Mouse (Mus musculus): ENCODE results near the gene Podn.

Podn gene

DNA sequence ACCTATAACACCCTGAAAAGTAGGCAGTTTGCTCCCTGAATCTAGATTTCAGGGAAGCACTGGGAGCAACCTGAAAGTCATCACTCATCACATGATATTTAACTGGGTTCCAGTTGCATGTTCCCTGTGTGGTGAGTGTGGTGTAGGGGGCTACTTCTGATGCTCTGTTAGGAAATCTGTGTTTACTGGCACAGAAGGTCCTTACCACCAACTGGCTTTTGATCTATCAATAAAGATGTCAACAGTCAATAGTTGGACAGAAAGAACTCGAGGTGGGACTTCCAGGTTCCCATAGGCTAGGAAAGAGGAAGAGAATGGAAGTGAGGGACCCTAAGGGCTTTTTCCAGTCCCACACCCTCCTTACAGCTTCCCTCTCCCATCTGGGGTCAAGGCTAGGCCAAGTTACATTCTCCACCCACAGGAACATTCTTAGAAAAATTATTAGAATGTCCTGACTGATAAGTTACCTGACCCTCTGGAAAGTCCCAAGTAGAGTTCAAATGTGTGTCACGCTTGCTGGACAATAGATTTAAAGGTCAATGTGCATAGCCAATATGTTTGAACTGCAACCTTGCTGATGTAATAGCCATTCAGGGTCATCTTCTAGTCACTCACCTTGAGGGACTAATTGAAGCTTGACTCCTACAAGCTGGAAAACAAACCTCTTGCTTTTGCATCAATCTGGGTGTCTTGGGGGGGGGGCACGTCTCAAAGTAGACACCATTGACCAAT is 18.9 kb downstream of the Podn start:
- DNase-seq (ENCODE audit: low spot score): no peak

DNA sequence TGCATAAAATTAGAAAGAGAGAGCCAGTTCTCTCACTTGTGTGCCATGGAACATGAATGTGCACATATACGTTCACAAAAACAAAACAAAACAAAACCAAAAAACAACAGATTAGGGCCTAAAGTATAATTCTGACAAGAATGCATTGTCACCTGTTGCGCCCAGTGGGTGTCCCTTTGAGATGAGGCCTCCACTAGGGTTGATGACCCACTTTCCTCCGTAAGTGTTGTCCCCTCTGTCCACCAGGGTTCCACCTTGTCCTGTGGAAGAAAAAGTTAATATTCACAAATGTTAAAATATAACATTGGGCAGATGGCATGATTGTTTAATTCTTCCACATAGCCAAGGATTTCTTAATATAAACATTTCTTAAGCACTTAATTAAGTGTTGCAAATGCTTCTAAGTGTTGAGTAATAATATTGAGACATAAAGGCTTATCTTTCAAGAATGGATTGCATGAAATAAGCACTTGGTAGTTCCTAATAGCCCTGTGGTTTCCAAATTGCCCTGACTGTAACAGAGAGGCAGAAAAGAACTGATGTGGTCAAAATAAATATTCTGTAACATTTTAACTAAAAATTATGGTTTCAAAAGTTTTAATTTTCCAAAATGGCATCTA is 21.9 kb downstream of the Podn start:
- DNase-seq (ENCODE audit: low spot score): no peak

DNA sequence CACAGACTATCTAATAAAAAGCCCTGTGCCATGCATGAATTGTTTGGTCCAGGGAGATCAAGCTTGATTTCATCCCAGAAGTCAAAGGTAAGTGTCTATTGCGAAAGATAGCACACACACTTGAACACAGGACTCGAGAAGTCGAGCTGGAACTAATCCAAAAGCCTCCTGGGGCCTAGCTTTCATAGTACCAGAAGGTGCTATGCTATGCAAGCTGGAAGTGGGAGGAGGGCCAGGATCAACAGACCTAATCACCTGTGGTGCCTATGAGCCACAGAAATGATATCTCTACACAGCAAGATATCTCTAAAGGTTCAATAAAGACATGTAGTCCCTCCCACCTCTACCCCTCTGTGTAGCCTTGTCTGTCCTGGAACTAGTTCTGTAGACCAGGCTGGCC is 24.2 kb downstream of the Podn start:
- no peak for DNase-seq (ENCODE audit: low spot score)

DNA sequence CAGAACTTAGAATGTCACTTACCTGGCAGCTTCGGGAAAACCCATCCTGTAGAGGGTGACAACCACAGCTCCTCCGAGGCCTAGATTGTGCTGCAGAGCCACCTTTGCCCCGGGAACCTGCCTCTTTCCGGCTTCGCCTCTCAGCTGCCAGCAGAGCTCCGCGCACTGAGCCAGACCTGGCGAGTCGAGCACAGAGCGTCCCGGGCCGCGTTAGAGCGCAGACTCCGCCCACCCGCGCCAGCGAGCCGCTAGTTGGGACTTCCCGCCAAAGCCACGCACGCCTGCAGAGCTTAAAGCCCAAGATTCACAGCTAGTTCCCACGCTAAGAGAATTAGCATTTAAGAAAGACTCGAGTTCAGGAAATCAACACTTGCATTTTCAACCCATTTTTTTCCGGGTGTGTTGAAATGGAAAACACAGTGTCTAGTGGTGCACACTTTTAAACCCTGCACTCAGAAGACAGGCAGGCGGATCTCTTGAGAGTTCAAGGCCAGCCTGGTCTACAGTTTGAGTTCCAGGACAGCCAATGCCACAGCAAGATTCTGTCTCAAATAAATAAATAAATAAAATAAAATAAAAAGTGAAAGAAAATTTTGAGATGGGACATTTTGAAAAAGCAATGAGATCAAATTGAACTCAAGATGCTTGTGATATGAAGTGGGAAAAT is 24.9 kb downstream of the Podn start:
- peak; percentile 91 for DNase-seq (ENCODE audit: low spot score)

DNA sequence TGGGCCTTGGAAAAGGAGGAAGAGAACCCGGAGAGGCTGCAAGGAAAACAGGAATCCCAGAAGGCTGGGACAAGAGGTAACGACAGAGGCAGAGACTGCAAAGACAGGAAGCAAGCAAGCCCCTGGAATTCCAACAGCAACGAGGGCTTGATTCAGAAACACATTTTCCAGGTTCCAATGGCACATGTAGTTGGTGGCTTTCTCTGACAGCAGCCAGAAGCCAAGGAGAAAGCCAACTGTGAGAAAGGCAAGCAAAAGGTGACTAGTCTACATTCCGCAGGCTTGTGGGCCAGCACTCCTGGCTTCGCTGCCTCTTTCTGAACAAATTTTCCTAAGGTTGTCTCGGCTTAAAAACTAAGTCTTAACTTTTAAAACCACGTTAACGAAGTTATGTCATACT is 25.5 kb downstream of the Podn start:
- no peak for DNase-seq (ENCODE audit: low spot score)

DNA sequence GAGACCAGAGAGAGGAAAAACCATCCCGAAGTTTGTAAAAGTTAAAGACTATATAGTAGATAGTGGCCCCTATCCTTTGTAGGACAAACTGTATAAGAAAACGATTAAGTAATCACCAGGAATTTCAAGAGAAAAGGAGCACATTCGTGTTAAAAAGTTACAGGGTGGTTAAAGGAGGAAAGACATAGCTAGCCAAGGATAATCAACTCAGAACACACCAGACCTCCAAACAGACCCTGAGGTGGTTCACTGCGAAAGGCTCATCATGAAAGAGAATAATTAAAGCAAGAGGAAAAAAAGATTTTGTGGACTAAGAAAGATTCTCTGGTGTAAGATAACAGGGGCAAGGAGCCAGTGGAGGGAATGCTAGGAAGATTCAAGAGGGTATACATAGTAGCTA is 26.0 kb downstream of the Podn start:
- no peak for DNase-seq (ENCODE audit: low spot score)

DNA sequence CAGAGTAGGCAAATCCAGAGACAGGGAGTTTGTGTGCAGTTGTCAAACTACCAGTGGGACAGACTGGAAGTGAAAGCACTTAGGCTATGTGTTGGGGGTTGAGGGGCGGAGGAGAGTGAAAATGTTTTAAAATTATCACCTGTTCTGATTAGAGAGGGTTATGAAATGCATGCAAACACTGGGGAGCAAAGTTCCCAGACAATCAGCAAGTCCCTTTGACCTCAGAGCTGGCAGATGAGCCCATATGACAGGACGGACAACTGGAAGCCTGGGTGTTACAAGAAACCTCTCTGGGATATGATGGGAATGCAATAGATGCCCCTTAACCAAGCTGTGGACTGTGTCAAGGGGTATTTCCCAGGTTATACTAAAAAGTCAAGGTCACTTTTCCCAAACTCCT is 28.2 kb downstream of the Podn start:
- DNase-seq (ENCODE audit: low spot score): no peak

DNA sequence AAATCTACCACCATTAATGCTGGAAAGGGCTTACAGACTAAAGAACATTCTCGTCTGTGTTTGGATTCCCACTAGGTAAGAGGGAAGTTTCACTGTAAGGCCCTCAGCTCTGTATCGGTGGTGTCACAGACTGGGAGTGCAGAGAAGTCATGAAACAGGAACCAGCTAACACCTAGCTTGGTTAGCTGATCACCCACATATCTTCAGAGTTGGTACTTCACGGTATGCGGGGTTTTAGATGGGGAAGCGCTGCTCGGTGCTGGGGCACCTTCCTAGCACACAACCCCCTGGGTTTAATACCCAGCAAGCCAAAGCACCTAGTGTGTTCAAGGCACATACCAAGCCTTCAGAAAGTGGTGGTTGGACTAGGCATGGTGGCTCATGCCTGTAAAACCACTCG is 29.0 kb downstream of the Podn start:
- no peak for DNase-seq (ENCODE audit: low spot score)

DNA sequence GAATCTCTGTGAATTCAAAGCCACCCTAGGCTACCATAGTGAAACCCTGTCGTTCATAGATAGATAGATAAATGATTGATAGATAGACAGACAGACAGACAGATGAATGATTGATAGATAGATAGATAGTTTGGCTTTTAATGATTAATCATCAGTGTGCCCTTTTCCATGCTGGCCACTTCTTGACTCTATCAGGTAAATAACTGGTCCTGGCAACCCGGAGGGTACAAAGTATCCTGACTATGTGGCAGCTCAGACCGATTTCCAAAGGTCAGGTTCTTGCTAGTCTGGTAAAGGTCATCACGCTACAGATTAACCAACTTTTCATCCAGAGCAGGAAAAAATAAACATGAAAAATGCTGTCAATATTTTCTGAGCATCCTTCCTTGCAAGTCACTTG is 29.7 kb downstream of the Podn start:
- DNase-seq (ENCODE audit: low spot score): no peak

DNA sequence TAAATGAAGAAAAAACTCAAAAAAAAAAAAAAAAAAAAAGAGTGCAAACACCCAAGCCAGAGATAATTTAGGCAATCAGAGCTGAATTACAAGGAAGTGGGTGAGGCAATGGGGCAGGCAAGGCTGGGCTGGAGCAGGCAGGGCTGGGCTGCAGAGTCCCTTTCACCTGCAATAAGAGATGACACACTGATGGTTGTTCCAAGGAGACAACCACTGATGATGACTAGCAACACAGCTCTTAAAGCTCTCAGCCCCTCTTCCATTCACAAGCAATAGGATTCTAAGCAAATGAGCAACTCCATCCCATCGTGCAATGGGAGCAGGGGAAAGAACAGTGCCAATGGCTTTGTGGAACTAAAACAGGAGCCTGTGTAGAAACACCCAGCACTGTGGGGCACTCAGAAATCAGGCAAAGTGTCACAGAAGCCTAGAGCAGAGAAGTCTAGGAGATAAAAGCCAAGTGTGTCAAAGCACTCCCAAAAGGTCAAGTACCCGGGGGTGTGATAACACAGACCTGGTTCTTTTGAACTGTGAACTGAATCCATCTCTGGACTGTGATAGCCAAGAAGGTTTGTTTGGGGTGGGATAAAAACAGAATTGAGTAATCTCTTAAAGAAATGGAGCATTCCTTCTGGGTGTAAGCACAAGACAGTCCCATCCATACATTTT is 30.9 kb downstream of the Podn start:
- no peak for DNase-seq (ENCODE audit: low spot score)

DNA sequence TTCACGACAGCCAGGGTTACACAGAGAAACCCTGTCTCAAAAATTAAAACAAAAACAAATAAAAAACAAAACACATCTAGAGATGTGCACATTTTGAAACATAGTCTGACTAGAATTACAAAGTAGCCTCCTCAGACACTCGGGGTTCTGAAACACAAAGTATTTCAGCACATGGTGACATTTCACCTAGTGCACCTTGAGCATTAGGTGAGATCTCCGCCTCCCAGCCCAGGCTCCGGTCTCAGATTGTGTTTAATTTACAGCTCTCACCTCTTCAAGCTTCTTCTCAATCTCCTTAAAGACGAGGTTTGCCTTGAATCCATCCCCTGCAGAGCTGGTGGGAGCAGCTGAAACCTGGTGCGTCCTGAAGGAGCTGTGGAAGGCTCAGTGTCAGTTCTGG is 32.6 kb downstream of the Podn start:
- no peak for DNase-seq (ENCODE audit: low spot score)

DNA sequence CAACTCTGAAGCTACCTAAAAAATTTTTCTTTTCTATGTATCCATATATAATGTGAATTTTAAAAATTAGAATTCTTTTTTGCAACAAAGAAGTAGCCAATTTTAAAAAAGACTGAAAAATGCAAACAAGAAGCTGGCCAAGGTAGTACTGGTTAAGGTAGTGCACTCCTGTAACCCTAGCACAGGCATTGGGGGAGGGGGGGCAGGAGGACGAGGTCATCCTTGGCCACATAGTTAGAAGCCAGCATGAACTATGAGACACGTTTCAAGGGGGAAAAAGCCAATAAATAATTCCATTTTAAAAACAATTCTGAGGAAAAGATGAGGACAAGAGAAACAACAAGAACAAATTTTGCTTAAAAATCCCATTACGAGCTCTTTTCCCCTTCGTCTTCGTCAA is 33.7 kb downstream of the Podn start:
- no peak for DNase-seq (ENCODE audit: low spot score)

DNA sequence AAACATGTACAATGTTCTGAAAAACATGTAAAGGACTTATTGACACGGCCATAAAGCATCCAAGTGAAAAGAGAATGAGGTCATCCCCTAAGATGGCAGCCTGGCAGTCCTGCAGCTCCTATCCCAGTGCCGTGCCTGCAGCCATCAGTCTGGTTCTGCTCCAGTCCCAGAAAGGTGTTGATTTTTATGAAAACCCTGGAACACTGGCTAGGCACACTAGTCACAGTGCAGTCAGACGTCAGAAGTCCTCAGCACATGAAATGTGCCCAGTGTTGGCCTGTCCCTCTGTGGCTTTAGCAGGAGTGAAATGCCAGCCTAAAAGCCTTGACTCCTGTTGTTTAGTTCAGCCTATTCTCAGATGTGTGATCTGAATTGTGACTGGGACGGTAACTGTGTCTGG is 35.5 kb downstream of the Podn start:
- no peak for DNase-seq (ENCODE audit: low spot score)

DNA sequence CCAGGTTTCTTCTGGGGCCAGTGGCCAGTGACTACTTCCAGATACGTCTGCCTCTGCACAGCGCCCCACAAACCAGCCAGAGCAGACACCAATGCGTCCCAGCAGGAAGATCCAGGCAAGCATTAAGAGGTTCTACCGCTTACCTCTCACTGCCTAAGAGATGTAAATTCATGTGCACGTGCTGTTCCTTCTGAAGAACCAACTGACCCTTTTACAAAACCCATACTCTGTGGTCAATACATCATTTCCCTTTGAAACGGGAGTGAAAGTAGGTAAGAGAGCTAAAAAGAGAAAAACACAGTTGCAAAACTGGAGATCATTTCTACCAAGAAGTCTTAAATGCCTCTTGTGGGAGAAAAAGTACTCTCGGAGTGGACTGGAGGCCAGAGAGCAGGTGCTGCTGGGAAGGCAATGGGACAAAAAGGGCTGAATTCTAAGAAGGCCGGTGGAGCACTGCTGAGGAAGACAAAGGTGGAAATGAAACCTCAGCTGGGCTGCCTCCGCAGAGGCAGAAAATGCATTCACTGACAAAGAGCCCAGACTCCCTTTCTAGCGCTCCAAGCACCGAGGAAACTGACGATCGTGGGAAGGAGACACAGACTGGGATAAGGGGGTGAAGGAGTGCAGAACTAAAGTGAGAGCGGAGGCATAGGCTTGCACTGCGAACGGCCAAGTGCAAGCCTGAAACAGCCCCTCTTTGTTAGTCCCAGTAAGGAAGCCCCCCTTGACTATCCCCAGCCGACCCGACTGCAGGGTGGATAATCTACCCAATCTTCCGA is 36.5 kb downstream of the Podn start:
- no peak for DNase-seq (ENCODE audit: low spot score)

DNA sequence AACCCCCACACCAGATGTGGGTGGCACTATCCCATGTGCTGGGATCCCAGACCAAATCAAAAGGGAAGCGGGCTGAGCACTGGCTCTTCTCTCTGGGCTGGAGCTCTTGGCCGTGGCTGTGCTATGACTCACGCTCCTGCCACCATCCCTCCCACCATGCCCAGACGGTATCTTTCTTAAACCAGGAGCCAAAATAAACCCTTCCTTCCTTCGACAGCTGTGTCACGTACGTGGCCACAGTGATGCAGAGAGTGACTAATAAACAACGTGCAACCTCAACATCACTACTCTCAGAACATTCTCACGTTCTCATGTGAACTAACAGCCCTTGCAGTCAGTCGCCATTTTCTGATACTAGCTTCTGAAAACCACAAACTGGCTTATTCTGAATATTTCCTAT is 38.1 kb downstream of the Podn start:
- DNase-seq (ENCODE audit: low spot score): no peak

DNA sequence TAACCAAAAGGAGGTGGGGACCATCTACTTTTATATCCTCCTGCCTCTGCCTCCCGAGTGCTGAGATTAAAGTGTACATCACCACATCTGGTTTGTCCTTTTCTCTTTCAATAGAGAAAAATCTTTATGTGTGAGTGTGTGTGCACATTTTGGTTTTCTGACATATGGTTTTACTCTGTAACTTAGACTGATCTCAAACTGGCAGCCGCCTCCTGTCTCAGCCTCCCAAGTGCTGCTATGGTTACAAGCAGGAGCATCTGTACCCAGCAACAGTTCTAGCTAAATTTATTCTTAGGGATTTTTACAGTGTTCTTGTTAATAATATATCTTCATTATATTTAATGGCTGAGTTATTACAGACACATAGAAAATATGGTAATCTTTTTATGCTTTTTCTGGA is 39.0 kb downstream of the Podn start:
- DNase-seq (ENCODE audit: low spot score): no peak

DNA sequence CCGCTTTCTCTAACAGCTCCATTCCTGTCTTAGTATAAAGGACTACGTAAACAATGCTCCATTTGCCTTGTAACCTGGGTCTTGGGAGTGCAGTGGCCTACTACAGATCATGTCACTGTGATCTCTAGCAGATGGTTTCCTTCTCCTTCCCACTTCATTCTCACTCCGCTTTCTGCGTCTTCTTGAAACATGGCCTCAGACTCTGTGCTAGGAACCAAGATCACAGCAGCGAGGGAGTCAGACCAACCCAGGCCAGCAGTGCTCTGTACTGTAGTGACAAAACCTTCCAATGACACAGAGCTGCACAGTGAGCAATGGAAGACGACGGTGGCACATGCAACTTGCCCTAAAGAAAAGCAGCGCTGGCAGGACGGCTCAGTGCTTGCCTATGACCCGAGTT is 40.4 kb downstream of the Podn start:
- DNase-seq (ENCODE audit: low spot score): no peak

DNA sequence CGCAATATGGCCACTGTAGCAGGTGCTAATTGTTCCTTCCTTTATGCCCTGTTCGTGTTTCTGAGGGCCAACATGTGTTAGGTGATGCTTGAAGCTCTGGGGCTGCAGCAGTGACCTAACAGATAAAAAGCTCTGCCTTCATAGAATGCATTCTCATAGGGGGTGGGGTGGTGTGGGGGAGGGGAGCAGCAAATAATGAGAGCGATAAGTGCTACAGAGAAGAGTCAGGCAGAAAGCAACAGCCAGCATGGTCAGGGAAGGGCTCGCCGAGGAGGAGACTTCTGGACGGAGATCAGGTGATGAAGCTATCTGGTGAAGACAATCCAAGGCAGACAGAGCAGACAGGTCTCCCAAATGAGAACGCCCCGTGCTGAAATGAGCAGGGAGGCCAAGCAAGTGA is 43.6 kb downstream of the Podn start:
- no peak for DNase-seq (ENCODE audit: low spot score)

DNA sequence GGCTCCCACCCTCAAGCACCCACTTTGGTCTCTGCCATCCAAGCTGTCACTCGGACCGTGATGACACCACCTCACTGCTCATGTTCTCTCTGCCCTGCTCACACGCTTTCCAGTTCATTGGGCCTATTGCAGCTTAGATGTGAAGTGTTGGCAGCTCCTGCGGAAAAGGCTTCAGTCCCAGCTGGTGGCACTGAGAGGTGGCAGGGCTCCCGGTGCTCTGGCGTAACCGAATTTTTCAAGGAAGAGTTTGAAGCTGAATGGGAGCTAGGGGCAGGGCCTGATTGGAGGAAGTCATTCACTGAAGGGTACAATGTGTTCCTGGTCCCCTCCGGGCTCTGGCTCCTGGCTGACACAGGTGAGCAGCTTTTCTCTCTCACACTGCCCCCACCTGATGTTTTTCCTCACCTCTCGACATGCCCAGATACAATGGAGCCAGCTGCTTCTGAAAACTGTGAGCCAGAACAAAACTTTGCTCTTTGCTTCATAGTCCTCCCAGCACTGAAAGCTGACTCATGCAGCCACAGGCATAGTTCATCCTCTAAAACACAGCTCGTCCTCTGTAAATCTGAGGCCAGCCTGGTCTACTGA is 44.5 kb downstream of the Podn start:
- DNase-seq (ENCODE audit: low spot score): no peak

DNA sequence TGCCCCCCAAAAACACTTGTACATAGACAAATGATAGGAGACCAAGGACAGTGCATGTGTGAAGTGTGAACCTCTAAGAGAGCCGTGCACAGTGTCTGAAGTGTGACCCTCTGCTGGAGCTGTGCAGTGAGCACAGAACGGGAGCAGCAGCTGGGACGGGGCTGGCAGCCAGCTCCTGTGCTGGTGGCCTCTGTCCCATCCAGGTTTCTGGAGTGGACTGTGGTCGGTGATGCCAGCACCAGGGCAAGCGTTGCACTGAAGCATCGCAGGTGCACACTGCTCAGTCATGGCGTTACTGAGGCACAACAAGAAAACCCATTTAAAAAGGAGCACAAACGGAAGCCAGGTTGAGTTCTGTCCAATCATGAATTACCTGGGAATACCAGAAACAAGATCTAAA is 50.1 kb downstream of the Podn start:
- DNase-seq (ENCODE audit: low spot score): no peak

DNA sequence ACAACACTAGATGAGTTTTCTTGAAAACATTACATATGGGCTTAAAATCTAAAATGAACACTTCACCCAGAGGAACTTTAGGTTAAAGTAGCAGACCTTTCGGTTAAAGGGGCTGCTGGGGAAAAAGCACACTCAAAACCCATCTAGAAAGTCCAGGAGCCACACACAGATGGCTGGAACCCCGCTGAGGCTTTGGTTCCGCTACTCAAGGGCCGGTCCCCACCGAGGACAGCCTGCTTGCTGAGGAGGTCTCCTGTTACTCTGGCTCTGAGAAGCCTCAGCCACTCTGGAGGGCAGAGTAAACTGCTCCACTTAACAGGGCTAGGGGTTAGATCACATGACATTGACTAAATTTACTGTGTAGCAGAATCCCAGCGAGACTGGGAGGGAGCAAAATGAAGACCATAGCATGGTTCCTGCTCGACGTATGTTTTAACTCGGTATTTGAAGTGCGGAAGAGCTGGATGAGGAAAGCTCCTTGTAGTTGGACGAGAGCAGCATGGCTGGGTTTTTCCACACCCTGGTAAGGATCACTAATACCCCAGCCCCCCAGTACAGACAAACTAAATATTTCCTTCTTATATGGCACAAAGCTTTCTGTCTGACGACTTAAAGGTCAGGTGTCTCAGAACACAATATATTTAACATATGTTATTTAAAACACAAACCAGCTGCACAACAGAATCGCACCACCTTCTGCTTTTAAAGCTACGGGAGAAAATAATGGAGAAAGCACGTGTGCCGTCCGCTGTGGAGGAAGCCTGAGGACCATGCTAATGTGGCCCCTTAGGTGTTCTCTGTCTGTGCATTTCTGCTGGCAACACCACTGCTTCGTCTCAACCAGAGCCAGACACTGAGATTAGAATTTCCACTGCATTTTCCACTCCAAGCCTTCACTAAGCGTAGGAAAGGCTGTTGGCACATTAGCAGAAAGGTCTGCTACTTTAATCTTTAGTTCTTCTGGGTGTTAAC is 50.8 kb downstream of the Podn start:
- DNase-seq (ENCODE audit: low spot score): no peak

All from ovary, postnatal 14 days (tissue).